Mouse (Mus musculus): ENCODE data around the gene Clstn2. TPM values are rescaled to one million over a fixed set of nuclear protein-coding genes. Genes with fewer than 3 reads are reported as not detected.

The Clstn2 gene
- total RNA-seq, 2 experiments from 2014 or later: 148 to 162 TPM

DNA sequence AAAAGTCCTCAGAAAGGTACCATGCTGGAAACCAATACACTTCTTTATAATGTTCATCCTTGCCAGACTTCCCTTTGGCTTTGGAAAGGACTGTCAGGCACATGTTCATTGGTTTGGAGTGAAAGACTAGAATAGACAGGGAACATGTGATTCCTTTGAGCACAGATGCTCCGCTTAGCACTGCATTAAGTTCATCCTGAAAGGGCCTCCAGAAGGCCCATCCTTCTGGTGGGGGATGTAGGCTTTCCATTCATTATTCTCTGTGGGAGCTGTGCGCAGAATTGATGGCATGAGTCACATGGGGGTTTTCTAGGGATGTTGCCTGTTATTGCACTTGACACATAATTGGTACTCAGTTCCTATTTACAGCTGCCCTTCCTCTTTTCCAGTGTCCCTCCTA is 498.8 kb downstream of the Clstn2 start:
- Histone ChIP-seq H3K27ac (peak overlapping the region; percentile 46; the same call in 1 of the 2 replicates), H3K4me3 (no peak overlapping the region)
- TF ChIP-seq CTCF (conservative IDR thresholded peaks at IDR 0.05): no peak
- DNase-seq (ENCODE audit: low spot score in 2 of 2): peak; percentile 66 to 82

DNA sequence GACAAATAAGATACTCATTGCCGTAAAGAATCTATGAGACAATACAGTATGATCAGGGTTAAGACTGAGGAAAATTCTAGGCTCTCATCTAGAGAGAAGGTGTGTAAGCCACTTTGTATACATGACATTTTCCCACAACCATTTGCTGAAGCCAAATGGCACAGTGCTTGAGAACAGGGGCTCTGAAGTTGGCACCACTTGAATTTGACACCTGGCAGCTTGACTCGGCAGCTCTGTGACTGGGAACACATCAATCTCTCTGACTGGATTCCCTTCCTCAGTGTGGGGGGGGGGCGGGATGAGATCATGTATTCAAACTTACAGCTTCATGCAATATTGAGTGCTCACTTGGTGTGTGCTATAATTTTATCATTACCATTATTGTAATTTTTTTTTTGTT is 499.7 kb downstream of the Clstn2 start:
- DNase-seq (ENCODE audit: low spot score in 2 of 2): peak; percentile 18 to 23
- TF ChIP-seq CTCF (conservative IDR thresholded peaks at IDR 0.05): no peak
- Histone ChIP-seq H3K4me3 (no peak overlapping the region), H3K27ac (no peak overlapping the region)

DNA sequence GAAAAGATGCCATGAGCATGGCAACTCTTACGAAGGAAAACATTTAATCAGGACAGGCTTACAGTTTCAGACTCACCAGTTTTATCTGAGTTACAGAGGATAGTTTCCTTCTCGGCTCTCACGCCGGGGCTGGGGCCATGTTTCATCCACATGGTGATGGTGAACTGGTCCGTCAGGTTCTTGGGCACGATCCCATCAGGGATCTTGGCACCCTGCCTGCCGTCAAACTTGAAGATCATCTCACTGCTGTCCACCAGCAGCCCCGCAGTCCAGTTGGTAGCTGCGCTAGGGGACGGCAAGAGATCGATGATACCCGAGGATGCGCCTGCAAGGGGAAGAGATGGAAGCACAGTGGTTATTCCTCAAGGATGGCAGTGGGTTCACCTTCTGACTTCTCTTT is 500.4 kb downstream of the Clstn2 start:
- H3K27ac ChIP-seq: no peak overlapping the region
- H3K4me3 ChIP-seq: no peak overlapping the region
- no peak for TF ChIP-seq CTCF (conservative IDR thresholded peaks at IDR 0.05)
- no peak for DNase-seq (ENCODE audit: low spot score in 2 of 2)

DNA sequence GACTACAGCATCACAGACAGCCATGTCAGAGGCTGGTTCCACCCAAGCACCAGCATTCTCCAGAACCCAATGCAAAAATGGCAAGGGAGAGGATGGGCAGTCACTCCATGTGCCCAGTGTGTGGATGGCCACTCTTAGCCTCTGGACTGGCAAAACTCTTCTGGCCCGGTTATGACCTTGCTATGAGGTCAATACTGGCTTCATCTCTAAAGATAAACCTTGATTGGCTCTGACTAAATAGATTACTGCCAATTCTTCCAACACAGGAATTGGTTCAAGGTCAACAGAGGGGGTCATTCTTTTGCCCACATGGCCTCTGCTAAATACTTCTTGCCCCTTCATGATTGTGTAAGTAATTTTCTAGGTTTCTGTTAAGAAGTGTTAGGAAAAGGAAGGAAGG is 505.1 kb downstream of the Clstn2 start:
- Histone ChIP-seq H3K4me3 (no peak overlapping the region), H3K27ac (no peak overlapping the region)
- TF ChIP-seq CTCF (conservative IDR thresholded peaks at IDR 0.05): no peak
- no peak for DNase-seq (ENCODE audit: low spot score in 2 of 2)

DNA sequence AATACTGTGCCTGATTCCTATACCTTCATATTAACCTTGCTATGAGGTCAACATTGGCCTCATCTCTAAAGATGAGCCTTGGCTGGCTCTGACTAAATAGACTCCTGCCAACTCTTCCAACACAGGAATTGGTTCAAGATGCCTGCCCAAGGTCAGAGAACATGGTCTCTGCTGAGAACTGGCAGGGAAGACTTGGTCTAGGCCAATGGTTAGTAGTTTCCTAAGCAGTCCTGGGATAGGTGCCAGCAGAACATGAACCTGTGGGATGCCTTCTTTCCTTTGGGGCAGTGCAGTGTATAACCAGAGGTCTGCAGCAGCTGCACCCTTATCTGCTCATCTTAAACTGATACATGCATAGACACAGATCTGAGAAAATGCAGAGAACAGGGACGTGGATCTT is 505.7 kb downstream of the Clstn2 start:
- Histone ChIP-seq H3K4me3 (no peak overlapping the region), H3K27ac (no peak overlapping the region)
- no peak for TF ChIP-seq CTCF (conservative IDR thresholded peaks at IDR 0.05)
- no peak for DNase-seq (ENCODE audit: low spot score in 2 of 2)

DNA sequence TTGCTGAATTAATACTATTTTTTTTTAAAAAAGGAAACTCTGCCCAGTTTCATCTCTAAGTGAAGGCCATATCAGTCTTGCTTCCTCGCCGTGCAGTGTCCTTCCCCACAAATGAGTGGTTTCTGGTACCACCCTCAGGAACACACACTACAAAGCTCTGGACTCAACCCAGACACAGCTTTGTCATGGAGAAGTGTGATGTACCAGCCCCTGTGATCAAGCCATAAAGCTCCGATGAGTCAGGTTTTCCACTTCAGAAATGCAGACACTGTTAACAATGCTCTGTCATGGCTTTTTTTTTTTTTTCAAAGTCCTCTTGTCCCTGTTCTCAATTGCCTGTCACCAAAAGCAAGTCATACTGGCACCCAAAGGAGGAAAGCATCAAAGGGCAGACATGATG is 507.4 kb downstream of the Clstn2 start:
- TF ChIP-seq CTCF (conservative IDR thresholded peaks at IDR 0.05): no peak
- peak in 1 of 2 experiments; percentile 13 for DNase-seq (ENCODE audit: low spot score in 2 of 2)
- Histone ChIP-seq H3K27ac (peak overlapping the region; percentile 51; the same call in 1 of the 2 replicates), H3K4me3 (no peak overlapping the region)

DNA sequence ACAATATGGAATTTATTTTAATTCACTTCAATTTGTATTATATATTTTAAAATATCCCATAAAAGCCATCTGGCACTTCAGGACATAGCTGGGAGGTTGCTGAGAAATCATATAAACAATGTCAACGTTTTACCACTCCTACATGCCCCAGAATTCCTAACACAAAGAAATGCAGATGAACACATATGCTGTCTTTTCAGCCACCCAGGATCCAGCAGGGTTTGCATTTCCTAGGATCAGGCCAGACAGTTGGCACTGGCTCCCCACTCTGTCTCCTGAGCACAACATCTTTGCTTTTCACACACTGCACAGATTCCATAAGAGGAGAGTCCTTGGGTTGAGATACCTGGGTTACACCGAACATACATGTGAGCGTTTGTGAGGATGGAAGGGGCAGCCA is 508.1 kb downstream of the Clstn2 start:
- DNase-seq (ENCODE audit: low spot score in 2 of 2): peak in 1 of 2 experiments; percentile 13
- no peak overlapping the region for H3K4me3 ChIP-seq
- no peak for TF ChIP-seq CTCF (conservative IDR thresholded peaks at IDR 0.05)
- H3K27ac ChIP-seq: peak overlapping the region; percentile 51

DNA sequence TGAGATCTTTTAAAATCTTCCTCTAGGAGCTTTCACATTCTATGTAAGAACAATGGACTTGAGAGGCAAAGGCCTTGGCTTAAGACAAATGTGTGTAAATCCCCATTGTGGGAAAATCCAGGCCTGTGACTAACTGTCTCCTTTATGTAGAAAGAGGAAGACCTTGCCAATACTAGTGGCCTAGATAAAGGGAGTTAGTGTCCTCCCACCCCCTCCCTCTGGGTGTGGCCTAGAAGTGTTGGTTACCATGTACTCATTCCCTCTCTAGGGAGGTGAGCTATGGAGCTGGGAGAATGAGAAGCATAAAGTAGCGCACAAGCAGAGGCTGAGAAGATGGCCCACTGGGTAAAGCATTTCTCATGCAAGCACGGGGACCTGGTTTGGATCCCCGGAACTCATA is 512.2 kb downstream of the Clstn2 start:
- Histone ChIP-seq H3K27ac (no peak overlapping the region), H3K4me3 (no peak overlapping the region)
- TF ChIP-seq CTCF (conservative IDR thresholded peaks at IDR 0.05): no peak
- no peak for DNase-seq (ENCODE audit: low spot score in 2 of 2)

DNA sequence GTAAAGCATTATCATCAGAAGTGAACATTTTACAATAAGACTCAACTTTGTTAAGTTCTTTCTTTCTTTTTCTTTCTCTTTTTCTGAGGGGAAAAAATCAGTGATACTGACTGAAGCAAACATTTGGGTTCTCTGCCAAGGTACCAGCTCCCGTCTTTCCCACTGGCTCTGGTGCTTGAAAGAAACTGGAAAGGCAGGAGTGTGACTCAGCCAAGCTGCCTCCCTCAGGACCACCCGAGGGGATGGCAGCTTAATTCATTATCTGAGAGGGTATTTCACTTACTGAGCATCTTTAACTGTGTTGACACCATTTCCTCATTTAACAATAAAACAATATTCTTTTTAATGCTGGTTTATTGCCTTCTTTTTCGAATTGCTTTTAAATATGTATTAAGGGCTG is 516.0 kb downstream of the Clstn2 start:
- TF ChIP-seq CTCF (conservative IDR thresholded peaks at IDR 0.05): no peak
- Histone ChIP-seq H3K27ac (peak overlapping the region; percentile 43; the same call in 1 of the 2 replicates), H3K4me3 (no peak overlapping the region)
- DNase-seq (ENCODE audit: low spot score in 2 of 2): no peak

DNA sequence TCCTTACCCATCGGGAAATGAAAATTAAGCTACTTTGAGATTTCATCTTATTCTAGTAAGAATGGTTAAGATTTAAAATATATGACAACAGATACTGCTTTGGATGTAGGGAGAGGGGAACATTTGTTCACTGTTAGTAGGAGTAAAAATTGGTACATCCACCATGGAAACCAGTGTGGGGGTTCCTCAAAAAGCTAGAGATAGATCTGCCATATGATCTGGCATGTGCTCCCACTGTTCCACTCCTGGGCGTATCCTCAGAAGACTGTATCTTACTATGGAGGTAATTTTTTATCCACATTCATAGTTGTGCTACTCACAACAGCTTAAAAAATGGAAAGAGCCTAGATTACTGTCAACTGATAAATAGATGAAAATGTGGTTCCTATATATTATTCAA is 518.3 kb downstream of the Clstn2 start:
- peak; percentile 37 to 73 for DNase-seq (ENCODE audit: low spot score in 2 of 2)

DNA sequence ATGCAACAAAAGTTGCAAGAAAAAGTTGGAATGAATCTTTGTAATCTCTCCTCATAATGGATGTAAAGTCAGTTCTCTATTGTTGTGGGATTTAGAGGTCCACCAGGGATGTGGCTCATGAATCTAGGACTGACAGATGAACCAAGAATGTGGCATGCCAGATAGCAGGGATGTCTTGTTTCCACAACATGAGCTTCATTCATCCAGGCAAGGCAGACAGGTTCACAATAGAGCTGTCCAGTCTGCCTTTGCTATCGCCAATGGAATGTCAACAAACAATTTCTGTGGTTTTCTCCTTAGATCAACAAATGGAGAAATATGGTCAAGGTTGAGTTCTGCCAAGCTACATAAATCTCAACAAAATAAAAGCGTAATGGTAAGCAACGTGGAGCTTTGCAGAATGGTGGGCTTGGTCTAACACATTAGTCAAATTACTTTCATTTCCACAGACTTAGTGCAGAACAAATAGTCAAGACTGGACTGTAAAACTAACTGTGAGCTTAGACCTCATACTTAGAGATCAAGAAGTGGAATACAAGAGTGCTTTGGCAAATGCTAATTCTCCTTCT is 520.6 kb downstream of the Clstn2 start:
- Histone ChIP-seq H3K27ac (no peak overlapping the region), H3K4me3 (no peak overlapping the region)
- no peak for TF ChIP-seq CTCF (conservative IDR thresholded peaks at IDR 0.05)
- DNase-seq (ENCODE audit: low spot score in 2 of 2): no peak

More for the DNA sequence above, 518.3 kb downstream of the Clstn2 start:
- H3K4me3 ChIP-seq: no peak overlapping the region
- TF ChIP-seq CTCF (conservative IDR thresholded peaks at IDR 0.05): no peak
- H3K27ac ChIP-seq: peak overlapping the region; percentile 62; the same call in 1 of the 2 replicates

DNA sequence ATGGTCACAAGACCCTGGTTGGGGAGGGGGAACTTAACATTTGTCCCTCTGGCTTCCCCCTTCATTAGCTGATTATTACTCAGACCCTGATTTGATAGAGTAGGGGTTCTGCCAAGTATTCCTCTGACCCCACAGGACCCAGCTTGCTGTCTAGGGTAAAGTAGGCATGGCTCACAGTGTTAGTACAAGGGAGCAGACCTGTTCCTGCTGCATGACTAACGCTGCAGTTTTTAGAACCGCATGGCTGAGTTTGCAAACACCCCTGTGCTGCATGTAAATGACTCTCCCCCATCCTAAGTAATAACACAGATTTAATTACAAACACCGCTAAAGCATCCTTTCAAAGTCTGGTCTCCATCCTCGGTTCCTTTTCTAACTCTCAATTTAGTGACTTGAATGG is 531.6 kb downstream of the Clstn2 start:
- no peak for DNase-seq (ENCODE audit: low spot score in 2 of 2)
- no peak for TF ChIP-seq CTCF (conservative IDR thresholded peaks at IDR 0.05)
- peak overlapping the region; percentile 7; the same call in 1 of the 2 replicates for H3K27ac ChIP-seq
- H3K4me3 ChIP-seq: no peak overlapping the region

DNA sequence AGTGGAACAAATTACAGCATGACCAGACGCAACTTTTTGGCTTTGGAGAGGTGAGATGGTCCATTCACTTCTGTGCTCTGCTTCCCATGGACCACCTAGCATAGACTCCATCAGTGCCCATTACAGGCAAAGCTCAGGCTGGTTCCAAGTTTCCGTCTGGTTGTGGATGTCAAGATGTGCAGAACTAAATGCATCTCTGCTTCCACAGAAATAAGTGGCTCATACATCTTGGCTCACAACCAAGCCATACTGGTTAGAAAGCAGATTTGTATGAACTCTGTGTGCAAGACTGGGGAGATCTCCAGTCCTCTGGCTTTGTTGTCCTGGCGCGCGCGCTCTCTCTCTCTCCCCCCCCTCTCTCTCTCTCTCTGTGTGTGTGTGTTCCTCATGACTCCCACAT is 537.9 kb downstream of the Clstn2 start:
- no peak for TF ChIP-seq CTCF (conservative IDR thresholded peaks at IDR 0.05)
- Histone ChIP-seq H3K27ac (no peak overlapping the region), H3K4me3 (no peak overlapping the region)
- DNase-seq (ENCODE audit: low spot score in 2 of 2): no peak

DNA sequence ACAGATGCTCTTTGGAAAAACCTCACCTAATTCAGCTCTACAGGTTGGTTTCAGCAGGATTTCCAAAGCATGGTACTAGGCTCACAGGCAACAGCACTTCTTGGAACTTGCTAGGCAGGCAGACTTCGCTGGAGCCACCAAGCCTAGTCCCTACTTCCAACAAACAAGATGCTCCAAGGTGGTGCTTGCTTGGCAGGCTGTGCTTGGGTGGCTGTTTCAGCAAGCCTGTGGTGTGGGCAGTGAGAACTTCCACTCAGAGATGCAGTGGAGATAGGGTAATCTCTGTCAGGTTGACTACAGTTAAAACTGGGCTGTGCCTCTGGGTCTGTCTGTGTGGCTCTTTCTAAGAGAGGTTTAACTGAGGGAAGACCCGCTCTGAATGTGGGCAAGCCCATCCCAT is 541.4 kb downstream of the Clstn2 start:
- TF ChIP-seq CTCF (conservative IDR thresholded peaks at IDR 0.05): no peak
- H3K27ac ChIP-seq: no peak overlapping the region
- no peak for DNase-seq (ENCODE audit: low spot score in 2 of 2)
- no peak overlapping the region for H3K4me3 ChIP-seq

All from layer of hippocampus, adult 2 months (tissue).